Mouse (Mus musculus): ENCODE data around the gene Vax1. TPM values are rescaled to one million over a fixed set of nuclear protein-coding genes. Genes with fewer than 3 reads are reported as not detected.

Vax1 gene
- total and polyA plus RNA-seq, 3 experiments: not detected

GRCm38 (mm10) chr19:59145492-59146140, 24.2 kb downstream of the Vax1 start:
- 61% methylated on average over 9 of the region's 9 CpGs for WGBS

DNA sequence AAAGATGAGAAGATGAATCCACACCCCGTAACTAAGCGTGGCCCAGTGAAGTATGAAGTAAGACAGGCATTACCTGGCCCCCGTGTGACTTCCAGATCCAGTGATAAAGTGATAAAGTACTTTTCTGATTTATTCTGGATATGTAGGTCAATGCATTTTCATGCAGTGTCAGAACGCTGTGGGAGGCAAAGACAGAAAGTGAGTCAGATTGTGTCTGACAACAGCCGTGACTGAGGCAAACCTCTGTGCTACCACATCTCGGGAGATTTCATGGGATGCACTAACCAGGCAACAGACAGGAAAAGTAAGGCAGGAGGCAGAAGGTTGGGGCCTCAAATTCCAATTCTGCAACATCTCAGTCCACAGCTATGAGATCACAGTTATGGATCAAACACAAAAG, 24.8 kb downstream of the Vax1 start:
- TF ChIP-seq EP300 (IDR thresholded peaks at IDR 0.05; ENCODE audit: insufficient read depth, low read depth, low read length) (no peak), POLR2A (IDR thresholded peaks at IDR 0.05; ENCODE audit: insufficient read depth, low read depth, low read length) (no peak), CTCF (IDR thresholded peaks at IDR 0.05) (no peak)
- intact Hi-C loops (cut with DNase I): no loop called here
- 69% methylated on average over 6 of the region's 6 CpGs for WGBS

More at GRCm38 (mm10) chr19:59145492-59146140, 24.2 kb downstream of the Vax1 start:
- DNase-seq: no peak
- Histone ChIP-seq H3K4me1 (ENCODE audit: control insufficient read depth, insufficient read depth, low read length) (no peaks in the 10 kb centered on the region), H3K79me2 (replicated peaks; ENCODE audit: control insufficient read depth, insufficient read depth, low read length) (no peaks in the 10 kb centered on the region), H3K36me3 (ENCODE audit: control insufficient read depth, insufficient read depth, low read length) (no peaks in the 10 kb centered on the region), H3K9ac (ENCODE audit: low read depth, low read length) (no peak overlapping the region), H3K27ac (no peak overlapping the region), H3K27me3 (ENCODE audit: control insufficient read depth, insufficient read depth, low read length) (no peaks in the 10 kb centered on the region), H3K4me3 (no peak overlapping the region)
- intact Hi-C loops (cut with DNase I): no loop called here
- TF ChIP-seq POLR2A (IDR thresholded peaks at IDR 0.05; ENCODE audit: insufficient read depth, low read depth, low read length) (no peak), EP300 (IDR thresholded peaks at IDR 0.05; ENCODE audit: insufficient read depth, low read depth, low read length) (no peak), CTCF (IDR thresholded peaks at IDR 0.05) (no peak)

DNA sequence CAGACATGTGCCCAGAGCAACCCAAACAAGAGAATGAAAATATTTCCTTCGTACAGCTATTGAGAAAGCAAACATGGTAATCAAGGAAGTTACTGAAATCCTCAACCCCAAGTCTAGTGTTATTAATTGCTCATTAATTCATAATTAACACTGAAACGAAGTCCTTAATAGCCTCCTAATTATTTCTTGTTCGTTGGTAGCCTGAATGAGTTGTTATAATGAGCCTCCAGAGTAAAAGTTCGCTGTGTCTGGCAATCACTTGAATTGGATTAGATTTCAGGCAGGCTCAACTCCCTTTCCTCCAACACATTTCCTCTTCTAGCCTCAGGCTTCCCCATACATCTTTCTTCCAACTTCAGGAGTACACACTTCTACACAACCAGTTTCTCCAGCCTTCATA, 27.6 kb downstream of the Vax1 start:
- intact Hi-C loops (cut with DNase I): no loop called here
- no peak overlapping the region for H3K9ac ChIP-seq (ENCODE audit: low read depth, low read length)
- no peaks in the 10 kb centered on the region for H3K79me2 ChIP-seq (replicated peaks; ENCODE audit: control insufficient read depth, insufficient read depth, low read length)
- 63% methylated on average over 4 of the region's 4 CpGs for WGBS
- H3K36me3 ChIP-seq (ENCODE audit: control insufficient read depth, insufficient read depth, low read length): no peaks in the 10 kb centered on the region
- H3K4me3 ChIP-seq: no peak overlapping the region
- H3K27ac ChIP-seq: no peak overlapping the region
- no peaks in the 10 kb centered on the region for H3K4me1 ChIP-seq (ENCODE audit: control insufficient read depth, insufficient read depth, low read length)
- TF ChIP-seq POLR2A (IDR thresholded peaks at IDR 0.05; ENCODE audit: insufficient read depth, low read depth, low read length) (no peak), EP300 (IDR thresholded peaks at IDR 0.05; ENCODE audit: insufficient read depth, low read depth, low read length) (no peak), CTCF (IDR thresholded peaks at IDR 0.05) (no peak)
- H3K27me3 ChIP-seq (ENCODE audit: control insufficient read depth, insufficient read depth, low read length): no peaks in the 10 kb centered on the region
- no peak for DNase-seq

More for the DNA sequence above, 24.8 kb downstream of the Vax1 start:
- H3K9ac ChIP-seq (ENCODE audit: low read depth, low read length): no peak overlapping the region
- H3K4me1 ChIP-seq (ENCODE audit: control insufficient read depth, insufficient read depth, low read length): no peaks in the 10 kb centered on the region
- H3K79me2 ChIP-seq (replicated peaks; ENCODE audit: control insufficient read depth, insufficient read depth, low read length): no peaks in the 10 kb centered on the region
- H3K27me3 ChIP-seq (ENCODE audit: control insufficient read depth, insufficient read depth, low read length): no peaks in the 10 kb centered on the region
- H3K27ac ChIP-seq: no peak overlapping the region
- no peak for DNase-seq
- no peaks in the 10 kb centered on the region for H3K36me3 ChIP-seq (ENCODE audit: control insufficient read depth, insufficient read depth, low read length)
- no peak overlapping the region for H3K4me3 ChIP-seq

GRCm38 (mm10) chr19:59135387-59135786, 34.5 kb downstream of the Vax1 start:
- Histone ChIP-seq H3K36me3 (ENCODE audit: control insufficient read depth, insufficient read depth, low read length) (no peaks in the 10 kb centered on the region), H3K27me3 (ENCODE audit: control insufficient read depth, insufficient read depth, low read length) (no peaks in the 10 kb centered on the region), H3K9ac (ENCODE audit: low read depth, low read length) (no peak overlapping the region), H3K4me1 (ENCODE audit: control insufficient read depth, insufficient read depth, low read length) (no peaks in the 10 kb centered on the region), H3K27ac (no peak overlapping the region), H3K79me2 (replicated peaks; ENCODE audit: control insufficient read depth, insufficient read depth, low read length) (no peaks in the 10 kb centered on the region), H3K4me3 (no peak overlapping the region)
- TF ChIP-seq CTCF (IDR thresholded peaks at IDR 0.05) (no peak), EP300 (IDR thresholded peaks at IDR 0.05; ENCODE audit: insufficient read depth, low read depth, low read length) (no peak), POLR2A (IDR thresholded peaks at IDR 0.05; ENCODE audit: insufficient read depth, low read depth, low read length) (no peak)
- 71% methylated on average over 8 of the region's 8 CpGs for WGBS
- no peak for DNase-seq
- intact Hi-C loops (cut with DNase I): no loop called here

- H3K36me3 ChIP-seq (ENCODE audit: control insufficient read depth, insufficient read depth, low read length): no peaks in the 10 kb centered on the region
- no peak for DNase-seq
- intact Hi-C loops (cut with DNase I): no loop called here
- H3K79me2 ChIP-seq (replicated peaks; ENCODE audit: control insufficient read depth, insufficient read depth, low read length): no peaks in the 10 kb centered on the region
- no peak overlapping the region for H3K27ac ChIP-seq
- H3K4me3 ChIP-seq: no peak overlapping the region
- TF ChIP-seq EP300 (IDR thresholded peaks at IDR 0.05; ENCODE audit: insufficient read depth, low read depth, low read length) (no peak), CTCF (IDR thresholded peaks at IDR 0.05) (no peak), POLR2A (IDR thresholded peaks at IDR 0.05; ENCODE audit: insufficient read depth, low read depth, low read length) (no peak)
- H3K4me1 ChIP-seq (ENCODE audit: control insufficient read depth, insufficient read depth, low read length): no peaks in the 10 kb centered on the region
- H3K9ac ChIP-seq (ENCODE audit: low read depth, low read length): no peak overlapping the region
- no peaks in the 10 kb centered on the region for H3K27me3 ChIP-seq (ENCODE audit: control insufficient read depth, insufficient read depth, low read length)
- WGBS: 41% methylated on average over 2 of the region's 2 CpGs
These were observed 34.9 kb downstream of the Vax1 start for GRCm38 (mm10) chr19:59134916-59135315.

DNA sequence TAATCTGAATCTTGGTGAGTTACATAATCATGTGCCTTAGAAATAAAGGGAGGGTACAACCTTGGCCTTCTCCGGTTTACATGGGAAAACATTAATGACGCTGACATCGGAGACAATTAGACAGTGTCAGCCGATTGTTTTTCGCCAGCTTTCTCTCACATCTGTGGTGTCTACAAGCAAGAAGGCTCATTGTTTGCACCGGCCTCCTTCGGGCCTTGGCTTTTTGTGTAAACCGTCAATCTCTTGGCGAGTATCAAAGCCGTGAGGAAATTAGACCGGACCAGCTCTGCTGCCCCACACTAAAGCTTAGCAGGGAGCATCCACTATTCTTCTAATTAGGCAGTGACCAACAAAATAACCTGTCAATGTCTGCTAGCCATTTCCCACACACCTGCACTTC, 36.7 kb downstream of the Vax1 start:
- Histone ChIP-seq H3K9ac (ENCODE audit: low read depth, low read length) (no peak overlapping the region), H3K36me3 (ENCODE audit: control insufficient read depth, insufficient read depth, low read length) (no peaks in the 10 kb centered on the region), H3K4me1 (ENCODE audit: control insufficient read depth, insufficient read depth, low read length) (no peaks in the 10 kb centered on the region), H3K27me3 (ENCODE audit: control insufficient read depth, insufficient read depth, low read length) (no peaks in the 10 kb centered on the region), H3K79me2 (replicated peaks; ENCODE audit: control insufficient read depth, insufficient read depth, low read length) (no peaks in the 10 kb centered on the region), H3K27ac (no peak overlapping the region), H3K4me3 (no peak overlapping the region)
- intact Hi-C loops (cut with DNase I): no loop called here
- TF ChIP-seq POLR2A (IDR thresholded peaks at IDR 0.05; ENCODE audit: insufficient read depth, low read depth, low read length): no peak
- DNase-seq: no peak
- 76% methylated on average over 11 of the region's 11 CpGs for WGBS
